ENCODE assay signal across 10 mouse cellular contexts in the genomic region with DNA sequence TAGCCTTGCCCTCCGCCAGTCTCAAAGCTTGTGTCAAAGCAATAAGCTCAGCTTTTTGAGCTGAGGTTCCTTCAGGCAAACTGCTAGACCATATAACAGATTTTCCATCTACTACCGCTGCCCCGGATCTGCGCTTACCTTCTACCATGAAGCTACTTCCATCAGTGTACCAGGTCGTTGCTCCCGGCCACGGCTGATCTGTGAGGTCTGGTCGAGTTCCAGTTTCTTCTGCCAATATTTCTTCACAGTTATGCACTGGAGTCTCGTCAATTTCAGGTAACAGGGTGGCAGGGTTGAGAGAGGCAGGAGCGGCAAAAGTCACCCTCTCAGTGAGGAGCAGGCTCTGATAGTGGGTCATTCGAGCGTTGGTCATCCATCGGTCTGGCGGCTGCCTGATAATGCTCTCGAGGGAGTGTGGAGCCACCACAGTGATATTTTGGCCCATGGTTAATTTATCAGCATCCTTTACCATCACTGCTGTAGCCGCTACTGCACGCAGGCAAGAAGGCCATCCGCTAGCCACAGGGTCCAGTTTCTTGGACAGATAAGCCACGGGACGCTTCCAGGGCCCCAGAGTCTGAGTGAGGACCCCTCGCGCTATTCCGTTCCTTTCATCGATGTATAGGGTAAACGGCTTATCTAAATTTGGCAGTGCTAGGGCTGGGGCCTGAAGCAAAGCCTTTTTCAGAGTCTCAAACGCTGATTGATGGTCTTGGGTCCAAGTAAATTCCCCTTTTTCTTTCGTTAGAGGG.
DNase-seq lines count a peak whose midpoint lies in the region; ATAC-seq lines count a peak whose summit lies in the region.
"Had no signal": no experiment of that assay in that cellular context is flagged by ENCODE, and none has a peak within 500 bp of the region (broad histone marks: within the 10 kb centered on the region; RNA-seq: fewer than 3 reads in every experiment).

No protein-coding gene starts in this region.

- H3K4me3 ChIP-seq in midbrain, embryonic 11.5 days (ENCODE audit: low read depth, low read length): no peak overlapping the region
- no peak overlapping the region for H3K4me3 ChIP-seq in midbrain, embryonic 16.5 days (ENCODE audit: low read depth, low read length)
- H3K4me3 ChIP-seq in neural tube, embryonic 11.5 days (ENCODE audit: low read depth, low read length): no peak overlapping the region
- H3K4me3 ChIP-seq: limb, embryonic 12.5 days had no signal

- ATAC-seq in midbrain, embryonic 11.5 days (ENCODE audit: low FRiP score): no peak
- ATAC-seq in midbrain, embryonic 16.5 days: no peak
- no peak for ATAC-seq in neural tube, embryonic 11.5 days (ENCODE audit: insufficient read depth, low FRiP score, low TSS enrichment)

- H3K36me3 ChIP-seq in midbrain, embryonic 11.5 days (ENCODE audit: control insufficient read depth, insufficient read depth, low read length): peaks cover 7% of the 10 kb centered on the region
- peaks cover 6% of the 10 kb centered on the region; the same call in 1 of the 2 replicates for H3K36me3 ChIP-seq in midbrain, embryonic 16.5 days (ENCODE audit: control insufficient read depth, insufficient read depth, low read length)
- peaks cover 9% of the 10 kb centered on the region for H3K36me3 ChIP-seq in neural tube, embryonic 11.5 days (ENCODE audit: control insufficient read depth, insufficient read depth, low read length)

- WGBS in midbrain, embryonic 11.5 days: 64% methylated on average over 27 of the region's 27 CpGs
- 65% methylated on average over 27 of the region's 27 CpGs for WGBS in midbrain, embryonic 16.5 days
- WGBS in neural tube, embryonic 11.5 days: 66% methylated on average over 27 of the region's 27 CpGs

- H3K4me1 ChIP-seq in midbrain, embryonic 11.5 days (ENCODE audit: control insufficient read depth, insufficient read depth, low read length): no peaks in the 10 kb centered on the region
- no peaks in the 10 kb centered on the region for H3K4me1 ChIP-seq in midbrain, embryonic 16.5 days (ENCODE audit: control insufficient read depth, insufficient read depth, low read length)
- no peaks in the 10 kb centered on the region for H3K4me1 ChIP-seq in neural tube, embryonic 11.5 days (ENCODE audit: control insufficient read depth, insufficient read depth, low read length)
- H3K4me1 ChIP-seq: limb, embryonic 12.5 days had no signal

- peaks cover 77% of the 10 kb centered on the region for H3K9me3 ChIP-seq in midbrain, embryonic 11.5 days (ENCODE audit: control insufficient read depth, low read length)
- peaks cover 72% of the 10 kb centered on the region for H3K9me3 ChIP-seq in midbrain, embryonic 16.5 days (replicated peaks; ENCODE audit: control insufficient read depth, low read length, poor library complexity, severe bottlenecking)
- peaks cover 75% of the 10 kb centered on the region for H3K9me3 ChIP-seq in neural tube, embryonic 11.5 days (ENCODE audit: control insufficient read depth, low read length)

- intact Hi-C loops in gastrocnemius, postnatal 14 days (cut with DNase I; ENCODE audit: low total_unique reads): no loop called here

- no peak overlapping the region for H3K27ac ChIP-seq in midbrain, embryonic 11.5 days (ENCODE audit: low read depth, low read length)
- no peak overlapping the region for H3K27ac ChIP-seq in midbrain, embryonic 16.5 days (ENCODE audit: low read length)
- no peak overlapping the region for H3K27ac ChIP-seq in neural tube, embryonic 11.5 days (ENCODE audit: low read depth, low read length)
- H3K27ac ChIP-seq: limb, embryonic 12.5 days had no signal

- H3K27me3 ChIP-seq in midbrain, embryonic 11.5 days (ENCODE audit: control insufficient read depth, insufficient read depth, low read length): peaks cover 16% of the 10 kb centered on the region
- no peaks in the 10 kb centered on the region for H3K27me3 ChIP-seq in midbrain, embryonic 16.5 days (ENCODE audit: control insufficient read depth, insufficient read depth, low read depth, low read length)
- peaks cover 18% of the 10 kb centered on the region for H3K27me3 ChIP-seq in neural tube, embryonic 11.5 days (ENCODE audit: control insufficient read depth, insufficient read depth, low read length)

- DNase-seq in gastrocnemius, postnatal 14 days: peak; percentile 3
- no peak for DNase-seq in gastrocnemius, adult 18-20 months (ENCODE audit: low spot score)
- DNase-seq in midbrain, embryonic 11.5 days (ENCODE audit: low spot score, missing footprints): peak; percentile 82
- DNase-seq in embryo, embryonic 10 days (ENCODE audit: low spot score): peak; percentile 6
- DNase-seq in neural tube, embryonic 11.5 days (ENCODE audit: low spot score): peak; percentile 11
- no peak for DNase-seq in frontal cortex, postnatal 36 days (ENCODE audit: low spot score in 2 of 2)
- DNase-seq in B cell, adult 2 months: no peak
- DNase-seq: kidney, adult 18-20 months had no signal

- H3K4me2 ChIP-seq in midbrain, embryonic 11.5 days: no peak overlapping the region
- H3K4me2 ChIP-seq in midbrain, embryonic 16.5 days (ENCODE audit: low read length): no peak overlapping the region
- H3K4me2 ChIP-seq in neural tube, embryonic 11.5 days (ENCODE audit: low read depth): no peak overlapping the region
- H3K4me2 ChIP-seq: limb, embryonic 12.5 days had no signal

- H3K9ac ChIP-seq in midbrain, embryonic 11.5 days (ENCODE audit: low read length): no peak overlapping the region
- no peak overlapping the region for H3K9ac ChIP-seq in midbrain, embryonic 16.5 days (ENCODE audit: low read depth, low read length)
- H3K9ac ChIP-seq in neural tube, embryonic 11.5 days (ENCODE audit: low read length): no peak overlapping the region
- H3K9ac ChIP-seq: limb, embryonic 12.5 days had no signal

Comparison
In these comparisons a context has a peak if more than half of its experiments do, and no peak if none do; other contexts are left out.
1. DNase-seq: peak in gastrocnemius, postnatal 14 days (single experiment), midbrain, embryonic 11.5 days (single experiment), embryo, embryonic 10 days (single experiment) and neural tube, embryonic 11.5 days (single experiment); none in gastrocnemius, adult 18-20 months (single experiment), frontal cortex, postnatal 36 days (0 of 2) and B cell, adult 2 months (0 of 2).